Mouse (Mus musculus): Measurements from ENCODE around the gene Rmnd5a. TPM values are rescaled to one million over a fixed set of nuclear protein-coding genes. Genes with fewer than 3 reads are reported as not detected.
"Not testable (repeated sequence)": the region's sequence is repeated elsewhere in the genome, so short reads cannot be mapped to it uniquely, and the experiment has no call there.

Rmnd5a gene
- polyA plus RNA-seq, 1 experiment, result 70.9 TPM

DNA sequence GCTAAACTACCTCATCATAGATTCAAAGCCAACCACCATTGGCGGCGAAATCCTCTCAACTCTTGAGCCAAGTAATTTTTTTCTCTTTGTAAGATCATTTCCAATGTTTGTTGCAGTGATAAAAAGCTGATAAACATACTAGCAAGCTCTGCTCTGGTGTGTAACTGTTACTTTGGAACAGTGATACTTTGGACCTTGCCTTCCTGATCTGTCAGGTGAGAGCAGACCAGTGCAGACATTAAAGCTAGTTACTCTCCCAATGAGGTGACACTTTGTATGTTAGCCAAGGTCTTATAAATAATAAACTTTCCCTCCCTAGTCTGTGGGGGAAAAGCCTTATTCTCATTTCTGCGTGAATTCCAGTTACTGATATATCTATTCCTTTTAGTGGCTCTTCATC is 35.2 kb upstream of the Rmnd5a start:
- Histone ChIP-seq H3K27ac (ENCODE audit: insufficient read depth, low read length) (no peak overlapping the region), H3K4me1 (ENCODE audit: control insufficient read depth, insufficient read depth, low read length) (no peaks in the 10 kb centered on the region), H3K4me3 (ENCODE audit: insufficient read depth, low read length) (no peak overlapping the region)
- TF ChIP-seq POLR2A (IDR thresholded peaks at IDR 0.05; ENCODE audit: extremely low read depth, insufficient read depth, low read length) (no peak), CTCF (IDR thresholded peaks at IDR 0.05; ENCODE audit: extremely low read depth, insufficient read depth, low read length) (no peak)

- Histone ChIP-seq H3K27ac (ENCODE audit: insufficient read depth, low read length) (no peak overlapping the region), H3K4me3 (ENCODE audit: insufficient read depth, low read length) (no peak overlapping the region), H3K4me1 (ENCODE audit: control insufficient read depth, insufficient read depth, low read length) (no peaks in the 10 kb centered on the region)
- TF ChIP-seq POLR2A (IDR thresholded peaks at IDR 0.05; ENCODE audit: extremely low read depth, insufficient read depth, low read length) (no peak), CTCF (IDR thresholded peaks at IDR 0.05; ENCODE audit: extremely low read depth, insufficient read depth, low read length) (no peak)
These were observed 32.3 kb upstream of the Rmnd5a start for GRCm38 (mm10) chr6:71472786-71473185.

DNA sequence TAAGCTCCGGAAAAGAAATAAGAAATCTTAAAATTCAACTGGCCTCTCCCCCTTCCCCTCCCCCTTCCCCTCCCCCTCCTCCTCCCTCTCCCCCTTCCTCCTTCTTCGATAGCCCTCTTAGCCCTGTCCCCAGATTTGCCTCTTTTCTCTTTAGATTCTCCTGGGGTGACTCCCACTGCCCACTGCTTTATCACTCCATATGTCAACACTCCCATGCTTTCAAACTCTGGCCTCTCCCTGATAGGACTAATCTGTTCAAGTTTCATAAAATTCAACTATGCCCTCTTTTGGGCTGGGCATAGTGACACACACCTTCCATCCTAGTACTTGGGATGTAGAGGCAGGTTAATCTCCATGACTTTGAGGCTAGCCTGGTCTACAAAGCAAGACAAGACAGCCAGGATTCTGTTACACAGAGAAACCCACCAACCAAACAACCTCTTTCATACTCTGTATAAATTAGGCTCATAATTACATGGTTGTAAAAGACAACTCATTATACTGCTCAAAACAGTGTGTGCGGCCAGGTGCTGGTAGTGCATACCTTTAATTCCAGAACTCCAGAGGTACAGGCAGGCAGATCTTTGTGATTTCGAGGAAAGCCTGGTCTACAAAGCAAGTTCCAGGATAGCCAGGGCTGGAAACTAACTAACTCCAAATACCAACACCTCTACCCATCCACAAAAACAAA is 31.5 kb upstream of the Rmnd5a start:
- TF ChIP-seq POLR2A (IDR thresholded peaks at IDR 0.05; ENCODE audit: extremely low read depth, insufficient read depth, low read length) (no peak), CTCF (IDR thresholded peaks at IDR 0.05; ENCODE audit: extremely low read depth, insufficient read depth, low read length) (no peak)
- H3K4me1 ChIP-seq (ENCODE audit: control insufficient read depth, insufficient read depth, low read length), result no peaks in the 10 kb centered on the region
- no peak overlapping the region for H3K4me3 ChIP-seq (ENCODE audit: insufficient read depth, low read length)
- no peak overlapping the region for H3K27ac ChIP-seq (ENCODE audit: insufficient read depth, low read length)

- no peaks in the 10 kb centered on the region for H3K4me1 ChIP-seq (ENCODE audit: control insufficient read depth, insufficient read depth, low read length)
- TF ChIP-seq CTCF (IDR thresholded peaks at IDR 0.05; ENCODE audit: extremely low read depth, insufficient read depth, low read length) (no peak), POLR2A (IDR thresholded peaks at IDR 0.05; ENCODE audit: extremely low read depth, insufficient read depth, low read length) (no peak)
- no peak overlapping the region for H3K27ac ChIP-seq (ENCODE audit: insufficient read depth, low read length)
- no peak overlapping the region for H3K4me3 ChIP-seq (ENCODE audit: insufficient read depth, low read length)
These were observed 28.9 kb upstream of the Rmnd5a start for GRCm38 (mm10) chr6:71469291-71469690.

DNA sequence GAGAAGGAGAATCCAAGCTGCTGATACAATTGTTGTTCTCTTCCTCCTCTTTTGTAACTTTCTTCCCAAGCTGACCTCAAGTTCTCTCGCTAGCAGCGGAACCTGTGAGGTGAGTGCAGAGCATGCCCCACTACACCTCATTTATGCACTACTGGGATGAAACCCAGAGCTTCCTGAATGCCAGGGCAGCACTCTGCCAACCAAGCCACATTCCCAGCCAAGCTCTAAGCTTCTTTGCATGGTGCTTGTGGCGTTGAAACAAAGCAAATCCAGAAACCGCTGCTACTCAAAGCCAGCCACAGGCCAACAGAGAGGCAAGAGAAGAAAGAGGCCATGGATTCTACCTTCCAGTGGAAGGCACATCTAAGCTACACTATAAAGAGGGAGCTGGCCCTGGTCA is 27.3 kb upstream of the Rmnd5a start:
- TF ChIP-seq CTCF (IDR thresholded peaks at IDR 0.05; ENCODE audit: extremely low read depth, insufficient read depth, low read length) (no peak), POLR2A (IDR thresholded peaks at IDR 0.05; ENCODE audit: extremely low read depth, insufficient read depth, low read length) (no peak)
- no peak overlapping the region for H3K27ac ChIP-seq (ENCODE audit: insufficient read depth, low read length)
- no peaks in the 10 kb centered on the region for H3K4me1 ChIP-seq (ENCODE audit: control insufficient read depth, insufficient read depth, low read length)
- no peak overlapping the region for H3K4me3 ChIP-seq (ENCODE audit: insufficient read depth, low read length)

GRCm38 (mm10) chr6:71465146-71465545 is 24.7 kb upstream of the Rmnd5a start:
- TF ChIP-seq POLR2A (IDR thresholded peaks at IDR 0.05; ENCODE audit: extremely low read depth, insufficient read depth, low read length), result no peak
- no peak for TF ChIP-seq CTCF (IDR thresholded peaks at IDR 0.05; ENCODE audit: extremely low read depth, insufficient read depth, low read length)
- Histone ChIP-seq H3K27ac (ENCODE audit: insufficient read depth, low read length) (no peak overlapping the region), H3K4me1 (ENCODE audit: control insufficient read depth, insufficient read depth, low read length) (no peaks in the 10 kb centered on the region), H3K4me3 (ENCODE audit: insufficient read depth, low read length) (no peak overlapping the region)

DNA sequence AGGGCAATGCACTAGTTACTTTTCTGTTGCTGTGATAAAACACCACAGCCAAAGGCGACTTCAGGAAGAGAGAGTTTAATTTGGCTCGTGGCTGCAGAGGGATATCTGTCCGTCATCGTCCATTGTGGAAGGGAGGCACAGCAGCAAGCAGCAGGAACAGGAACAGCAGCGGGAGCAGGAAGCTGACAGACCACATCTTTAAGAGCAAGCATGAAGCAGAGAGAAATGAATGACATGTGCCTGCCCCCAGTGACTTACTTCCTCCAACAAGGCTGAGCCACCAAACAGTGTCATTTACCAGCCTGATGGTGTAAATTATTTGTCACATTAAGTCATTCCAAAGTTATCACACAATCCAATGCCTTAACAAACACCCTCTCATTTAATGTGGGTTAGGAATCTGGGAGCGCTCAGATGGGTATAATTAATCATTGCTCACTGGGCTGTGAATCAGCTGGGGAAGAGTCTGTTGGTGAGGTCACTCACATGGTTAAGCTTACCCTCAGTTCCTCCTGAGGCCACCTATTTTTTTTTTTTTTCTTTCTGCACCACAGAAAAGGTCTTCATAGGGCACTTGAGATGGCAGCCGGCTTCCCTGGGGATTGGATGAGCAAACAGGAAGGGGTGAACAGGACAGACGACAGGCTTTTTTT is 17.6 kb upstream of the Rmnd5a start:
- no peak for TF ChIP-seq POLR2A (IDR thresholded peaks at IDR 0.05; ENCODE audit: extremely low read depth, insufficient read depth, low read length)
- no peak for TF ChIP-seq CTCF (IDR thresholded peaks at IDR 0.05; ENCODE audit: extremely low read depth, insufficient read depth, low read length)
- Histone ChIP-seq H3K4me3 (ENCODE audit: insufficient read depth, low read length) (no peak overlapping the region), H3K4me1 (ENCODE audit: control insufficient read depth, insufficient read depth, low read length) (no peaks in the 10 kb centered on the region), H3K27ac (ENCODE audit: insufficient read depth, low read length) (no peak overlapping the region)

- not testable (repeated sequence) for H3K4me1 ChIP-seq (ENCODE audit: control insufficient read depth, insufficient read depth, low read length); H3K4me3 ChIP-seq (ENCODE audit: insufficient read depth, low read length); H3K27ac ChIP-seq (ENCODE audit: insufficient read depth, low read length)
These were observed 13.7 kb upstream of the Rmnd5a start for GRCm38 (mm10) chr6:71453983-71454739.

- Histone ChIP-seq H3K4me3 (ENCODE audit: insufficient read depth, low read length) (no peak overlapping the region), H3K27ac (ENCODE audit: insufficient read depth, low read length) (no peak overlapping the region), H3K4me1 (ENCODE audit: control insufficient read depth, insufficient read depth, low read length) (no peaks in the 10 kb centered on the region)
- no peak for TF ChIP-seq POLR2A (IDR thresholded peaks at IDR 0.05; ENCODE audit: extremely low read depth, insufficient read depth, low read length)
- no peak for TF ChIP-seq CTCF (IDR thresholded peaks at IDR 0.05; ENCODE audit: extremely low read depth, insufficient read depth, low read length)
These were observed 12.4 kb upstream of the Rmnd5a start for GRCm38 (mm10) chr6:71452792-71453191.

GRCm38 (mm10) chr6:71445560-71445959 is 5.1 kb upstream of the Rmnd5a start:
- H3K4me3 ChIP-seq (ENCODE audit: insufficient read depth, low read length), result no peak overlapping the region
- TF ChIP-seq CTCF (IDR thresholded peaks at IDR 0.05; ENCODE audit: extremely low read depth, insufficient read depth, low read length) (no peak), POLR2A (IDR thresholded peaks at IDR 0.05; ENCODE audit: extremely low read depth, insufficient read depth, low read length) (no peak)
- H3K4me1 ChIP-seq (ENCODE audit: control insufficient read depth, insufficient read depth, low read length), result no peaks in the 10 kb centered on the region
- H3K27ac ChIP-seq (ENCODE audit: insufficient read depth, low read length), result no peak overlapping the region
